Mouse (Mus musculus): ENCODE measurements at regions not wholly inside any gene's neighbourhood (a gene's known extent, or its start where the extent isn't known, plus 50 kb on each side); places are given as distances from the start of the nearest gene placed in this dataset.

DNA sequence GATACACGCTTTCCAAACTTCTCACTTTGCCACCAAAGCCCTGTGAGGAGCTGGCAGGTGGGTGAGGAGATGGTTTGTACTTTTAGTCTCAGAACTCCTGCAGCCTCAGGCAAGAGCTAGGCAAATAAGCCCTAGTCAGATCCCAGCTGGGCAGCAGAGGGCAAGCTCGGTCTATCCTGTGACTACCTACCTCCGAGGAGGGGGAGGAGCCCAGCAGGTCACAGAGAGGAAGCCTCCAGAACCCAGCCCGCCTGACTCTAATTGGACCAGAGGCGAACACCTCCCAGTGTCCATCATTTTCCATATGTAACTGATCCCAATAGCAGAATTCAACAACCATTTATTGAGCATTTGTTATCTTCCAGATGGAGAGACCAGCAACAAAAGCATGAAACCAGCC is 237.0 kb upstream of the Rgma start:
- Histone ChIP-seq H3K4me3 (no peak overlapping the region), H3K36me3 (no peaks in the 10 kb centered on the region), H3K4me2 (no peak overlapping the region), H3K9me3 (no peaks in the 10 kb centered on the region), H3K9ac (no peak overlapping the region), H3K27ac (no peak overlapping the region), H3K27me3 (peaks cover 3% of the 10 kb centered on the region; the same call in 1 of the 2 replicates), H3K4me1 (peaks cover 10% of the 10 kb centered on the region)
- ATAC-seq (ENCODE audit: insufficient number of reproducible peaks, low FRiP score, low TSS enrichment, low read depth): no peak
- WGBS: 37% methylated on average over 5 of the region's 5 CpGs

- H3K4me1 ChIP-seq: peaks cover 10% of the 10 kb centered on the region
- no peak overlapping the region for H3K9ac ChIP-seq
- H3K9me3 ChIP-seq: no peaks in the 10 kb centered on the region
- no peaks in the 10 kb centered on the region for H3K36me3 ChIP-seq
- no peak overlapping the region for H3K4me2 ChIP-seq
- WGBS: 37% methylated on average over 8 of the region's 8 CpGs
- no peak for ATAC-seq (ENCODE audit: insufficient number of reproducible peaks, low FRiP score, low TSS enrichment, low read depth)
- no peak overlapping the region for H3K4me3 ChIP-seq
- H3K27me3 ChIP-seq: peaks cover 3% of the 10 kb centered on the region; the same call in 1 of the 2 replicates
- H3K27ac ChIP-seq: no peak overlapping the region
Observed at GRCm38 (mm10) chr7:73138861-73139493, 236.3 kb upstream of the Rgma start.

- no peaks in the 10 kb centered on the region for H3K9me3 ChIP-seq
- no peak for ATAC-seq (ENCODE audit: insufficient number of reproducible peaks, low FRiP score, low TSS enrichment, low read depth)
- no peak overlapping the region for H3K4me3 ChIP-seq
- WGBS: 66% methylated on average over 6 of the region's 6 CpGs
- H3K27me3 ChIP-seq: peaks cover 3% of the 10 kb centered on the region; the same call in 1 of the 2 replicates
- peaks cover 14% of the 10 kb centered on the region for H3K4me1 ChIP-seq
- no peak overlapping the region for H3K4me2 ChIP-seq
- no peaks in the 10 kb centered on the region for H3K36me3 ChIP-seq
- H3K9ac ChIP-seq: no peak overlapping the region
- H3K27ac ChIP-seq: no peak overlapping the region
Observed at GRCm38 (mm10) chr7:73139901-73140300, 235.4 kb upstream of the Rgma start.

DNA sequence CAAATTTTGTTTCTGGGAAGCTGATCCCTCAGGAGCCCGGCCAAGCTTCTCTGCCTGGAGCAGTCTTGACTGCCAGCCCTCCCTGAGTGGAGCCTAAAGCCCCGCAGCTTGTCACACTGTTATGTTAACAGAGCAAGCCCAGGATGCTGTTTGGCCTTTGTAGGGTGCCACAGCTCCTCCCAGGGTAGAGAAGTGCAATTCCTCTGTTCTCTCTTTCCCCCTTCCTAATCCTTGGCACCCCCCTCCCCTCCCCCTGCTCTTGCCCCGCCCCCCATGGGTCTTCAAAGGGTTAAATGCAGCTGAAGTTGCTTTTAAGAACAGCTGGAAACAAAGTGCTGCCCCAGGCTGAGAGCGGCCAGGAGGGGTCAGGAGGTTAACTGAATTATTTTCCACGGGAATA is 234.1 kb upstream of the Rgma start:
- Histone ChIP-seq H3K9me3 (no peaks in the 10 kb centered on the region), H3K27me3 (peaks cover 3% of the 10 kb centered on the region; the same call in 1 of the 2 replicates), H3K36me3 (no peaks in the 10 kb centered on the region), H3K9ac (no peak overlapping the region), H3K27ac (no peak overlapping the region), H3K4me1 (peaks cover 16% of the 10 kb centered on the region), H3K4me3 (no peak overlapping the region), H3K4me2 (no peak overlapping the region)
- 13% methylated on average over 5 of the region's 5 CpGs for WGBS
- ATAC-seq (ENCODE audit: insufficient number of reproducible peaks, low FRiP score, low TSS enrichment, low read depth): no peak

- peaks cover 16% of the 10 kb centered on the region for H3K4me1 ChIP-seq
- H3K4me2 ChIP-seq: no peak overlapping the region
- H3K9me3 ChIP-seq: no peaks in the 10 kb centered on the region
- H3K27ac ChIP-seq: no peak overlapping the region
- peaks cover 3% of the 10 kb centered on the region; the same call in 1 of the 2 replicates for H3K27me3 ChIP-seq
- no peaks in the 10 kb centered on the region for H3K36me3 ChIP-seq
- 64% methylated on average over 11 of the region's 11 CpGs for whole genome bisulfite sequencing
- no peak overlapping the region for H3K4me3 ChIP-seq
- H3K9ac ChIP-seq: no peak overlapping the region
- no peak for ATAC-seq (ENCODE audit: insufficient number of reproducible peaks, low FRiP score, low TSS enrichment, low read depth)
Observed at GRCm38 (mm10) chr7:73143902-73144301, 231.4 kb upstream of the Rgma start.

DNA sequence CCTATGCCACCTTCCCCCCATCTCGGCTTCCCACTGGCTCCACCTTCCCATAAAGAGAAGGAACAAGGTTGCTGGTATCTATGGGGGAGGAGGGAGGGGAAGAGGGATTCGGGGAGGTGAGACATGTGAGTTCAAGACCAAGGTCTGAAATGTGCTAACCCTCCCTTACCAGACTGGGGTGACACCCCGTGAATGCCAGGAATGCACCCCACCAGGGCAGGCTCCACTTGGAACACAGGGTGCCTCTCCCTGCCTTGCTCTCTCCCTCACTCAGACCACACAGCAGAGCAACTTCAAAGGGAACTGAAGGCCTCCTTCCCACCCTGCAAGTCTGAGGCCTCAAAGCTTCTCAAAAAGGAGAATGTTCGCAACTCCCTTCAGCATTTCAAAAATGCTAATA is 230.5 kb upstream of the Rgma start:
- peaks cover 14% of the 10 kb centered on the region for H3K4me1 ChIP-seq
- H3K27ac ChIP-seq: no peak overlapping the region
- H3K36me3 ChIP-seq: no peaks in the 10 kb centered on the region
- ATAC-seq (ENCODE audit: insufficient number of reproducible peaks, low FRiP score, low TSS enrichment, low read depth): no peak
- no peak overlapping the region for H3K4me2 ChIP-seq
- no peaks in the 10 kb centered on the region for H3K27me3 ChIP-seq
- no peaks in the 10 kb centered on the region for H3K9me3 ChIP-seq
- H3K9ac ChIP-seq: no peak overlapping the region
- H3K4me3 ChIP-seq: no peak overlapping the region
- 21% methylated on average over 4 of the region's 4 CpGs for WGBS

DNA sequence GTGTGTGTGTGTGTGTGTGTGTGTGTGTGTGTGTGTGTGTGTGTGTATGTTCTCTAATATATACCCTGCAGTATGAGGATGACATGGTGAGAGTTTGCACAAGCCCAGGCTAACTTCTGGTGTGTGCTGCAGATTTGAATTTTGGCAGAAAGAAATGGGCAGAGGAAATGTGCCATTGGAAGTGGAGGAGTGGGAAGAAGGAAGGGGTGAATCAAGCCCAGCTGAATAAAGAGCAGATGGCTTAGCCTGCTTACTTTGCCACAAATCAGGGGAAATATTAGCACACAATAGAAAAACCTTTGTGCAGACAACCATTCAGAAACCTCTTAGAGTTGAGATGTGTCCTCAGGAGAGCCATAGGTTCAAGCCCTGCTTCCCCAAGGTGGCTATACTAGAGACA is 228.1 kb upstream of the Rgma start:
- no peaks in the 10 kb centered on the region for H3K9me3 ChIP-seq
- H3K4me3 ChIP-seq: no peak overlapping the region
- no peak overlapping the region for H3K27ac ChIP-seq
- H3K9ac ChIP-seq: no peak overlapping the region
- H3K36me3 ChIP-seq: no peaks in the 10 kb centered on the region
- H3K27me3 ChIP-seq: no peaks in the 10 kb centered on the region
- ATAC-seq (ENCODE audit: insufficient number of reproducible peaks, low FRiP score, low TSS enrichment, low read depth): no peak
- peaks cover 18% of the 10 kb centered on the region for H3K4me1 ChIP-seq
- no peak overlapping the region for H3K4me2 ChIP-seq

- ATAC-seq (ENCODE audit: insufficient number of reproducible peaks, low FRiP score, low TSS enrichment, low read depth): no peak
- H3K4me2 ChIP-seq: no peak overlapping the region
- WGBS: 53% methylated on average over 7 of the region's 7 CpGs
- H3K9me3 ChIP-seq: no peaks in the 10 kb centered on the region
- no peak overlapping the region for H3K4me3 ChIP-seq
- H3K27ac ChIP-seq: no peak overlapping the region
- H3K36me3 ChIP-seq: no peaks in the 10 kb centered on the region
- H3K4me1 ChIP-seq: peaks cover 23% of the 10 kb centered on the region
- H3K9ac ChIP-seq: no peak overlapping the region
- H3K27me3 ChIP-seq: no peaks in the 10 kb centered on the region
Observed at GRCm38 (mm10) chr7:73150436-73150835, 224.9 kb upstream of the Rgma start.

DNA sequence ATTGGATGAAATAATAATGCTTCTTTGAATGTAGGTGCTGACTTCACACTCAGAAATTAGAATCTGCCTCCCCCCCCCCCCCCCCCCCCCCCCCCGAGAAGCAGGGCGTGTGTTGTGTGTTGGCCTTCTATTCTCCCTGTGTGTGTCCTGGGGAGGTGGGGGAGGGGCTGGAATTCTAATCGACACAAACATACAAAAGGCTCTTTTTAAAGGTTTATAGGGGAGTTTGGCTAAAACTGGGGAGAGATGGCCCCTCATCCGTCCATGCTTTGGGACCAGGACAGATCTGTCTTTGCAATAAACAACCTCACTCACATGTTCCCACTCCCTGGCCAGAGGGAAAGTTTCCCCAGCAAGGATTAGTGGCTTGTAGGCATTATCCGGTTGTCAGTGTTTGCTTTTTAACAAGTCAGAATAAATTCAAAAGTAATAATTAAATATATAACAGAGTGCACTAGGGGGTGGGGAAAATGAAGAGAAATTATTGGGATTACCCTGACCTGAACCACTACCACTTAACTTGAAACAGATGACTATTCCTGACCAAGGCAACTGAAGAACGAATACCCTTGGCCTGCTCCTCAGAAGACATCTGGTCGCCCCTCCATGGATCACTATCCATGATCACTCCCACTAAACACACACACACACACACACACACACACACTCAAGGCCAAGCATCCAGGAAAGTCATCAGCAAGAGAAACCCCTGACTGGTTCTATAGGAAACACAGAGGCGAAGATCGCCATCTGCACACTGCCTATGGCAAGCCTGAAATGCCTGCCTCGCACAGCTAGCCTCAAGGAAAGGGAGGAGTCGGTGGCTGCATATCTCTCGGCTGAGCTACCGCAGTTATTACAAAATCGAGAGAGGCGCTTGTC is 223.5 kb upstream of the Rgma start:
- 32% methylated on average over 14 of the region's 15 CpGs for WGBS

GRCm38 (mm10) chr7:73153668-73154067 is 221.6 kb upstream of the Rgma start:
- no peak for ATAC-seq (ENCODE audit: insufficient number of reproducible peaks, low FRiP score, low TSS enrichment, low read depth)
- no peak overlapping the region for H3K27ac ChIP-seq
- H3K4me1 ChIP-seq: peaks cover 24% of the 10 kb centered on the region
- 91% methylated on average over 1 of the region's 1 CpGs for WGBS
- H3K9ac ChIP-seq: no peak overlapping the region
- H3K27me3 ChIP-seq: no peaks in the 10 kb centered on the region
- H3K9me3 ChIP-seq: no peaks in the 10 kb centered on the region
- no peak overlapping the region for H3K4me3 ChIP-seq
- no peaks in the 10 kb centered on the region for H3K36me3 ChIP-seq
- no peak overlapping the region for H3K4me2 ChIP-seq

More for the DNA sequence above, 223.5 kb upstream of the Rgma start:
- H3K4me1 ChIP-seq: peaks cover 24% of the 10 kb centered on the region
- H3K36me3 ChIP-seq: no peaks in the 10 kb centered on the region
- no peaks in the 10 kb centered on the region for H3K9me3 ChIP-seq
- H3K27me3 ChIP-seq: no peaks in the 10 kb centered on the region
- ATAC-seq (ENCODE audit: insufficient number of reproducible peaks, low FRiP score, low TSS enrichment, low read depth): no peak
- no peak overlapping the region for H3K27ac ChIP-seq
- no peak overlapping the region for H3K9ac ChIP-seq
- no peak overlapping the region for H3K4me2 ChIP-seq
- H3K4me3 ChIP-seq: no peak overlapping the region

DNA sequence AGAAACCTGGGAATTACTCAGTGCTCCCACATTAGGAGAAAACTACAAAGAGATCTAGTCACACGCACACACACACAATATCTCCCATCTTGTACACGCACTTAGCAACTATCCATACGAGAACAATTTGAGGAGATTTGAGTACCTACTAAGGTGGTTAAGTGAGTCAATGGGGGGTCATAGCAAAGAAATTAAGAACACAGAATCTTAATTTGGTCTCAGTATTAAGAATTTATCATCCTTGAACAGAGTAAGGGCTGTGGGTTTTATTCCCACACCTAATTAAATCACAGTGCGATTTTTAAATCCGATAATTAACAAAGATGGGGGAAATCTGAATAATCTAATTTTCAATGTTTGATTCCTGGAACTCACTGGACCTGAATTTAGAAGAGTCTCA is 216.5 kb upstream of the Rgma start:
- Histone ChIP-seq H3K9ac (no peak overlapping the region), H3K36me3 (no peaks in the 10 kb centered on the region), H3K9me3 (no peaks in the 10 kb centered on the region), H3K4me2 (no peak overlapping the region), H3K4me1 (peaks cover 12% of the 10 kb centered on the region; the same call in 1 of the 2 replicates), H3K27ac (no peak overlapping the region), H3K27me3 (no peaks in the 10 kb centered on the region), H3K4me3 (no peak overlapping the region)
- 95% methylated on average over 5 of the region's 5 CpGs for WGBS
- no peak for ATAC-seq (ENCODE audit: insufficient number of reproducible peaks, low FRiP score, low TSS enrichment, low read depth)

DNA sequence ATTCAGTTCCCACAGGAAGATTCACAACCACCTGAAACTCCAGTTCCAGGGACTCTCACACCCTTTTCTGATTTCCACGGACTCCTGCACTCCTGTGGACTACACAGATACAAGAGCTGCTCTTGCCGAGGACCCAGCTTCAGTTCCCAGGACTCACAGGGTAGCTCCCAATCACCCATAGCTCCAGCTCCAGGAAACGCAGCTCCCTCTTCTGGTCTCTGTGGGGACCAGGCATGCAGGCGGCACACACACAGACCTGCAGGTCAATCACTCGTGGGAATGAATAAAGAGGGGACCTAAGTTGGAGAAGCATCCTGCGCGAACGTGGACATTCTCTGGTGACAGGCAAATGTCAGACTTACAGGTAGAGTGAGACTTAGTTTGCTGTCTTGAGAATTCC is 214.3 kb upstream of the Rgma start:
- Histone ChIP-seq H3K27me3 (no peaks in the 10 kb centered on the region), H3K36me3 (no peaks in the 10 kb centered on the region), H3K9me3 (no peaks in the 10 kb centered on the region), H3K4me1 (no peaks in the 10 kb centered on the region), H3K4me2 (no peak overlapping the region), H3K9ac (no peak overlapping the region), H3K4me3 (no peak overlapping the region), H3K27ac (no peak overlapping the region)
- no peak for ATAC-seq (ENCODE audit: insufficient number of reproducible peaks, low FRiP score, low TSS enrichment, low read depth)
- WGBS: 84% methylated on average over 8 of the region's 8 CpGs

All from limb, embryonic 15.5 days (tissue).